Mouse (Mus musculus) lung, postnatal 0 days (tissue): ENCODE data around the gene Oaz1. TPM values are rescaled to one million over a fixed set of nuclear protein-coding genes. Genes with fewer than 3 reads are reported as not detected.

ENCODE experiments used
- ATAC-seq: fragments of 200-750 bp; cut with Nextera tagmentation; 2 replicates; pipeline ENCODE4 v1.8.0; 2017; ENCODE audit warnings: moderate library complexity
- DNase-seq: peaks from one replicate; pipeline ENCODE4 v3.0.0-alpha.2; 2016; ENCODE audit warnings: low spot score
- H3K27ac ChIP-seq: fragments of 300-500 bp; sonication (generic); 2 replicates; pipeline ENCODE4 v1.5.1; 2014; ENCODE audit warnings: antibody characterized with exemption, mild to moderate bottlenecking, low read length, mixed read lengths
- H3K27me3 ChIP-seq: fragments of 300-500 bp; sonication (generic); replicated peaks from 2 replicates; pipeline ENCODE4 v1.6.1; 2014; ENCODE audit warnings: low read length, mixed read lengths; ENCODE audit not compliant: insufficient read depth
- H3K36me3 ChIP-seq: fragments of 300-500 bp; sonication (generic); 2 replicates; pipeline ENCODE4 v1.6.1; 2014; ENCODE audit warnings: low read length, mixed read lengths; ENCODE audit not compliant: insufficient read depth
- H3K4me1 ChIP-seq: fragments of 300-500 bp; sonication (generic); 2 replicates; pipeline ENCODE4 v1.6.1; 2014; ENCODE audit warnings: antibody characterized with exemption, low read depth, low read length, mixed read lengths; ENCODE audit not compliant: insufficient read depth
- H3K4me2 ChIP-seq: fragments of 300-500 bp; sonication (generic); replicated peaks from 2 replicates; pipeline ENCODE4 v1.6.1; 2014; ENCODE audit warnings: low read depth, mild to moderate bottlenecking, low read length, moderate library complexity, mixed read lengths
- H3K4me3 ChIP-seq: fragments of 300-500 bp; sonication (generic); 2 replicates; pipeline ENCODE4 v1.5.1; 2014; ENCODE audit warnings: low read depth, low read length
- H3K9ac ChIP-seq: fragments of 300-500 bp; sonication (generic); replicated peaks from 2 replicates; pipeline ENCODE4 v1.6.1; 2014; ENCODE audit warnings: low read depth, mild to moderate bottlenecking
- H3K9me3 ChIP-seq: fragments of 300-500 bp; sonication (generic); 2 replicates; pipeline ENCODE4 v1.6.1; 2016; ENCODE audit warnings: low read length, mixed read lengths
- CTCF ChIP-seq: IDR thresholded peaks from 2 replicates; pipeline ENCODE4 v1.5.1; 2016; ENCODE audit warnings: antibody characterized with exemption, mild to moderate bottlenecking
- EP300 ChIP-seq: IDR thresholded peaks from 2 replicates; pipeline ENCODE4 v1.6.1; 2016; ENCODE audit warnings: antibody characterized with exemption, mild to moderate bottlenecking, control low read depth
- WGBS: fragments of 180-500 bp; shearing (Covaris S2); extraction: QIAGEN DNeasy Blood & Tissue Kit; methylation state at CpG from one replicate; pipeline ENCODE4 v1.1.7; 2014; 5-methylcytosine and 5-hydroxymethylcytosine counted together
- polyA plus RNA-seq: library from polyadenylated mRNA; unstranded; fragments of >200 nt; fragmentation: Nextera tagmentation; extraction: Ambion mirVana; gene quantifications from 2 replicates; pipeline ENCODE4 v1.2.1, GENCODE M21; 2015

Oaz1 gene
- polyA plus RNA-seq, 1 experiment from 2014 or later, result 1,416 TPM

DNA sequence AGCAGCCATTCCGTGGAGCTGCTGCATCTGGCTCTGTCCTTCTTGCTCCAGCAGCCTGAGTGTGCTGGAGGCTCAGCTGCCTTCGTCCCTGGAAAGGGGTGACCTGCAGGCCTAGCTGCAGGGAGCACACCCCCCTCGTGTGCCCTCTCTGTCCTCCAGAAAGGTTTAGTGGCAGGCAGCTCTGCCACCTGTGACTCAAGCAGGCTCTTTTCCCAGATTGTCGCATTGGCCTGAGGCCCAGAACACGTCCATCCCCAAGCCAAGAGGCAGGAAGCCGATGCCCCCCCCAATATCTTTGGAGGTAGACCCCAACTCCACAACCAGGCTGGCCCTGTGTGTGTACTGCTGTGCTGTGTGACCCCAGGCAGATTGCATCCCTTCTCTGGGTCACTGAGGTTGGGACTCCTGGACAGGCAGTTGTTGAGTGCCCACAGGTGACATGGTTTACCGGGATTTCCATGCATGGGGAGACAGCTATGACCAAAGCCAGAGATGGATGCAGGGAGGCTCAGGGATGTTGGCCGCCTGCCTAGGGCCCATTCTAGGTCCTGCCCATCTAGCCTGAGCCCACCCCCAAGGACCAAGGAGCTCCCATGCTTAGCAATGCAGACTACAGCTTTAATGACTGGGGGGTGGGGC, 18.7 kb downstream of the Oaz1 start:
- H3K9me3 ChIP-seq, result no peaks in the 10 kb centered on the region
- H3K27me3 ChIP-seq, result peaks cover 18% of the 10 kb centered on the region
- DNase-seq (no peak), ATAC-seq (no peak)
- no peaks in the 10 kb centered on the region for H3K4me1 ChIP-seq
- 49% methylated on average over 8 of the region's 8 CpGs for WGBS
- no peak overlapping the region for H3K4me2 ChIP-seq
- H3K4me3 ChIP-seq, result no peak overlapping the region
- no peak overlapping the region for H3K9ac ChIP-seq
- no peak for TF ChIP-seq CTCF
- no peak for TF ChIP-seq EP300
- H3K27ac ChIP-seq, result no peak overlapping the region
- H3K36me3 ChIP-seq, result no peaks in the 10 kb centered on the region

DNA sequence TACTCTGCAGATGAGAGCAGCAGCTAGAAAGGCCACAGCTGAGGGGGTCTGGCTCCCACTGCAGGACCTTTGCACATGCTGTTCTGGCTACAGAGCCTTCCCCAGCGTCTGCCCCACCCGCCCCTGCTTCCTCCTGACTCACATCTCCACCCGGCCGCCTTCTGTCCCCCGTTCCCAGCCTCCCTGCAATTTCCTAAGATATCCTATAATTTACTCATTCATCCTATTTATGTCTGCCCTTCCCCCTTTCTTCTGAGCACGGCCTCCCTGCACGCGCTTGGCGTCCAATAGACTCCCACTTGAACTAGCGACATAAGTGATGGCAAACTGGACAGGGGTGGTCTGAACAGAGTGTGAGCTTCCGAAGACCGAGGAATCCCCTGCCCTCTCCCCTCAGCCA, 19.3 kb downstream of the Oaz1 start:
- Histone ChIP-seq H3K9me3 (no peaks in the 10 kb centered on the region), H3K36me3 (no peaks in the 10 kb centered on the region), H3K4me3 (no peak overlapping the region), H3K4me2 (no peak overlapping the region), H3K4me1 (no peaks in the 10 kb centered on the region), H3K9ac (no peak overlapping the region), H3K27me3 (peaks cover 18% of the 10 kb centered on the region), H3K27ac (no peak overlapping the region)
- ATAC-seq (no peak), DNase-seq (no peak)
- TF ChIP-seq EP300 (no peak), CTCF (no peak)
- 62% methylated on average over 12 of the region's 12 CpGs for WGBS

DNA sequence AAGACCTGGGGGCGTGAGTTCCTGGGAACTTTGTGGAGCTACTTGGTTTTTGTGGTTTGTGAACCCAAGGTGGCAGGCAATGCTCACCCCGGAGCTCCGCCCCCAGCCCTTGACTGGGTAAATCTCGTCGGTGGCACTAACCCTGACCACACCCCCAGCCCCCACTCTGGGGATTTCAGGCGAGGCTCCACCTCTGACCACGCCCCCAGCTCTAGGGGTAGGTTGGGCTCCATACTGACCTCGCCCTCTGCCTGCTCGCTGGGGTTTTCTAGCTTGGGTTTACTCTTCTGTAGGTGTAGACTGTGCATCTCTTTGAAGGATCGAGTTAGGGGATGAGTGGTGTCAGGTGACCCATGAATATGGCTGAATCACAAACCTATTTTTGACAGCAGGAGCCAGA, 22.1 kb downstream of the Oaz1 start:
- H3K4me2 ChIP-seq, result no peak overlapping the region
- 13% methylated on average over 10 of the region's 10 CpGs for WGBS
- no peaks in the 10 kb centered on the region for H3K36me3 ChIP-seq
- peaks cover 9% of the 10 kb centered on the region for H3K27me3 ChIP-seq
- H3K4me3 ChIP-seq, result no peak overlapping the region
- no peak for TF ChIP-seq CTCF
- TF ChIP-seq EP300, result no peak
- H3K9me3 ChIP-seq, result no peaks in the 10 kb centered on the region
- H3K9ac ChIP-seq, result no peak overlapping the region
- ATAC-seq (peak; percentile 88), DNase-seq (peak; percentile 75)
- no peak overlapping the region for H3K27ac ChIP-seq
- no peaks in the 10 kb centered on the region for H3K4me1 ChIP-seq

GRCm38 (mm10) chr10:80854913-80855748, 28.7 kb downstream of the Oaz1 start, which contains the start of the genes Lsm7 and Sppl2b:
Lsm7 (minus strand) TSS chr10:80855209.
Sppl2b (plus strand) TSS chr10:80855275.
- Histone ChIP-seq H3K27me3 (no peaks in the 10 kb centered on the region), H3K4me2 (peak within 1 kb of the TSS; percentile 100), H3K9ac (peak within 1 kb of the TSS; percentile 50), H3K4me3 (peak within 1 kb of the TSS; percentile 81), H3K27ac (no peak within 1 kb of the TSS), H3K9me3 (no peaks in the 10 kb centered on the region), H3K4me1 (peaks cover 5% of the 10 kb centered on the region; the same call in 1 of the 2 replicates), H3K36me3 (no peaks in the 10 kb centered on the region)
- DNase-seq (peak; percentile 96), ATAC-seq (peak; percentile 91)
- under 1% methylated on average over 77 of the region's 81 CpGs for WGBS
- TF ChIP-seq EP300, result no peak
- TF ChIP-seq CTCF, result no peak

GRCm38 (mm10) chr10:80855749-80856073, 29.3 kb downstream of the Oaz1 start:
- peak; percentile 25 for DNase-seq
- TF ChIP-seq EP300 (no peak), CTCF (no peak)
- H3K4me3 ChIP-seq, result peak overlapping the region; percentile 81
- H3K4me1 ChIP-seq, result peaks cover 5% of the 10 kb centered on the region; the same call in 1 of the 2 replicates
- no peaks in the 10 kb centered on the region for H3K27me3 ChIP-seq
- H3K4me2 ChIP-seq, result peak overlapping the region; percentile 100
- no peak overlapping the region for H3K27ac ChIP-seq
- peak overlapping the region; percentile 50 for H3K9ac ChIP-seq
- H3K36me3 ChIP-seq, result no peaks in the 10 kb centered on the region
- 20% methylated on average over 11 of the region's 11 CpGs for WGBS
- no peaks in the 10 kb centered on the region for H3K9me3 ChIP-seq
- ATAC-seq, result 0 out of 2 replicates have a peak, but pooled peaks have one; percentile 2

GRCm38 (mm10) chr10:80856267-80856666, 29.8 kb downstream of the Oaz1 start:
- WGBS, result 46% methylated on average over 3 of the region's 3 CpGs
- Histone ChIP-seq H3K4me1 (peaks cover 5% of the 10 kb centered on the region; the same call in 1 of the 2 replicates), H3K9me3 (no peaks in the 10 kb centered on the region), H3K27ac (no peak overlapping the region), H3K9ac (peak overlapping the region; percentile 50; the same call in 1 of the 2 replicates), H3K4me3 (no peak overlapping the region), H3K36me3 (no peaks in the 10 kb centered on the region), H3K27me3 (no peaks in the 10 kb centered on the region), H3K4me2 (peak overlapping the region; percentile 100)
- DNase-seq, result no peak
- no peak for ATAC-seq
- TF ChIP-seq EP300 (no peak), CTCF (peak; percentile 20)
